Mouse (Mus musculus) thymus, postnatal 36 days (tissue): Measurements from ENCODE around the gene Rcl1.

Source experiments
- DNase-seq, 2 experiments: peaks; one replicate each; pipeline ENCODE4 v3.0.0; 2022; ENCODE audit warnings: mixed read lengths in 2 of 2

Gene Rcl1

GRCm38 (mm10) chr19:29100874-29101542, at the start of gene Rcl1:
Gene Rcl1, plus strand, starts transcription at chr19:29101375.
- peak; percentile 92 to 97 for DNase-seq

GRCm38 (mm10) chr19:29052786-29053185, 48.4 kb upstream of the Rcl1 start:
- DNase-seq = no peak

GRCm38 (mm10) chr19:29054594-29054993, 46.6 kb upstream of the Rcl1 start:
- no peak for DNase-seq

DNA sequence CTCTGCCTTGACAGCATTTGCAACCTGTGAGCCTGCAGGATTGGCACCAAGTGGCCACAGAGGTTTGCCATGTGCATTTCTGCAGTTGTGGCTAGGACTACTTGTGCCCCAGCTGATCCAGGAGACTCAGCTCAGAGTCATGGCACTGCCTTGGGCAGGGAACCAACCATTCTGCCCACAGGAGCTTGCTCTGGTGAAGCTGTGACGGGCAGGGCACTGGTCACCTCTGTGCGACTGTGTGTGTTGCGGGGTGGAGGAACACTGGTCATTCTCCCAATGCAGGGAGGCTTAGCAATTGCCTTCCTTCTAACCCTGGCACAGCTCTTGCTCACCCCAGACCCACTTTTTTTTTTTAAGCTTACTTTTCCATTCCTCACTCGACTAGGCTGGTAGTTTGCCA, 45.7 kb upstream of the Rcl1 start:
- no peak for DNase-seq

DNA sequence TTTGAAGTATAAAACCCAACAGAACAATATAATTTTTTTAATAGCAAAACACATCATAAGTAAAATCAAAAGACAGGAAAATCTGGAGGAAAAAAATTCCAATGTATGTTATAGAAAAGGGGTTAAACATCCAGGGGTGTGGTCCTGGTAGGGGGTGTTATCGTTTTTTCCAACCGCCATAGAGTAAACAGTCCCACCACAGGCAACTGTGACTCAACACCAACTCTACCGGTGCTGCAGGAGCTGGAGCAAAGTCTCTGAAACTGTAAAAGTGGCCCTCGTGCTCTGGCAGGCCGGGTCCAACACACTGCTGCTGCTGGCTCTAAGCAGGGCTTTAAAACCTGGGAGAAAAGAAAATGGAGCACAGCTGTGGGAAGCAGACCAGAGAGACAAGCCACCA, 42.4 kb upstream of the Rcl1 start:
- no peak for DNase-seq

- no peak for DNase-seq
Measured at GRCm38 (mm10) chr19:29059688-29060087, 41.5 kb upstream of the Rcl1 start.

DNA sequence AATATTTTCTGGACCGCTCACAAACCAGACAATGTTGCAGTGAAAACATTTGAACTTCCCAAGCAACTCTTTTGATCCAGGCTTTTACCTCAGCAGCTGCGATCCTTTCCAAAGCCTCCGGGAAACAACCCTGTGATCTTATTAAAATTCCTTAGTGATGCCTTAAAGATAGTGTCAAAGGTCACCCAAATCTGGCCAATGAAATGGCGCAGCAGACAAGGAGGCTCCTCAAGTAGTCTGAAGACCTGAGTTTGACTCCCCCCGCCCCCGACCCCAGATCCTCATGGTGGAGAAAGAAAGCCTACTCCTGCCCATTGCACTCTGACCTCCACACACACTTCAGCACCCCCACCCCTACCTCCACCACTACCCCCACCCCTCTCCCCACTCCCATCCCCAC, 40.9 kb upstream of the Rcl1 start:
- DNase-seq = no peak

DNA sequence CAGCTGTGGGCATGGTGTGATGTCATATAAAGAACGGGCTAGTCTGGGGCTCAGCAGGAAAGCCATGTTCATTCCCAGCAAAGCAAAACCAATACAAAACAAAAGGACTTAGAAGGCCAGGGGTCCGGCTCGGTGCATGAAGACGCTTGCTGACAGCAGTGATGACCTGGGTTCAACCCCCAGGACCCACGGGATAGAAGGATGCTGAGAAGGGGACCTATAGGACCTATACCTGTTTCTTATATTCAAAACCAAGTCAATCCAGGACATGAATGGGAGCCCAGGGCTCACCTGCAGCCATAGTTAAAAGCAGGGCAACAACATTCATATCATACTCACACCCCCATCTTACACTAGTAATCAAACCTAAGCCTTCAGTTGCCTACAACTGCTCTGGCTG, 38.2 kb upstream of the Rcl1 start:
- no peak for DNase-seq

GRCm38 (mm10) chr19:29063577-29064363, 37.4 kb upstream of the Rcl1 start:
- DNase-seq = peak; percentile 90 to 93

DNA sequence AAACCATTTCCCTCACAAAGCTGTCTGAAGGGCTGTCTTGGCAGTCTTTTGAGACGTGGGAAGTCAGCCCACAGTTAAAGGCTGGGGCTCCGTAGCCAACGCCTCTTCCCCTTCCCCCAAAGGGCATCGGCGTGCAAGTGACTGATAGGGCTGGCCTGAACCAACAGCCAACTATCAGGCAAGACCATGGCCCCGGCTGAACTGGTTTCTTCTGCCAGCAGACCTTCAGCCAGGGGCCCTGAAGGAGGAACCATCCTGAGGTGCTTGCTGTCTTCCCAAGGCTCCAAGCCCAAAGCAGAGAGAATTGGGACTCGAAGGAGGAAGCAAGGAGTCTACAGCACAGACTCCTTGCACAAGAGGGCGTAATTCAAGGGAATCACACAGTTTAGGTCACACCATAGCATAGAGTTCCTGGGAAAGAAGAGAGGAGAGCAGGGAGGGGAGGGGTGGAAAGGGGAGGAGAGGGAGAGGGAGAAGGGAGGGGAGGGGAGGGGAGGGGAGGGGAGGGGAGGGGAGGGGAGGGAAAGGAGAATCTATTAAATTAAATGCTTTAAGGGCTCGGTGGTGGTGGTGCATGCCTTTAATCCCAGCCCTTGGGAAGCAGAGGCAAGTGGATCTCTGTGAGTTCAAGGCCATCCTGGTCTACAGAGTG, 36.6 kb upstream of the Rcl1 start:
- peak; percentile 29 to 32 for DNase-seq

- DNase-seq = peak; percentile 68 to 74
Measured at GRCm38 (mm10) chr19:29066981-29067471, 34.1 kb upstream of the Rcl1 start.

DNA sequence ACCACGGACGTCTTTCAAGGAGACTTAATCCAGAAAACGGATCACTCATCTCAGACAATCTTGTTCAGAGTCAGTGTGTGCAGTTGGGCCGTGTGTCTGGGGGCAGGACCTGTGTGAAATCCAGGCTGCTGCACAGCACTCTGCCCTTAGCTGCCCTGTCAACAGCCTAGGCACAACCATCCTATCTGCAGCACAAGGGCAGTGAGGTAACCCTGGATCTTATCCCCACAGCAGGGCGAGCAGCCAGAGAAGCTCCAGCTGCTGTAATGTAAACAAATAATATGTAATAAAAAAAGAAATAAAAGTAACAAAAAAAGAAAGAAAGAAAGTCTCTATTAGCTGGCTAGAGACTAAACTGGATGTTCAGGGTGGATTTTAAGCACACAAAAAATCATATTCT, 32.0 kb upstream of the Rcl1 start:
- DNase-seq = no peak

- no peak for DNase-seq
Measured at GRCm38 (mm10) chr19:29074802-29075201, 26.4 kb upstream of the Rcl1 start.

- no peak for DNase-seq
Measured at GRCm38 (mm10) chr19:29088628-29089027, 12.5 kb upstream of the Rcl1 start.

DNA sequence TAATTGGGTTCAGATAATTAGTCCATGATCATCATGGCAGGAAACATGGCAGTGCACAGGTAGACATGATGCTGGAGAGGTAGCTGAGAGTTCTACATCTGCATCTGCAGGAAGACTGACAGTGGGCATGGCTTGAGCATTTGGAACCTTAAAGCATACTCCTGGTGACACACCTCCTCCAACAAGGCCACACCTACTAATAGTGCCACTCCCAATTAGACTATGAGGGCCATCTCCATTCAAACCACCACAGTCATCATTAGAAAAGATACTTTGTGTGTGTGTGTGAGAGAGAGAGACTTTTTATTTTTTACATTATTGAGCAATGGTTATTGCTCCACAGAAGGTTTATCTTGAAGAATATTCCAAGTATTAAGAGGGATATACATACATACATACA, 9.0 kb upstream of the Rcl1 start:
- DNase-seq = no peak

- DNase-seq = no peak
Measured at GRCm38 (mm10) chr19:29099106-29099505, 2.1 kb upstream of the Rcl1 start.

DNA sequence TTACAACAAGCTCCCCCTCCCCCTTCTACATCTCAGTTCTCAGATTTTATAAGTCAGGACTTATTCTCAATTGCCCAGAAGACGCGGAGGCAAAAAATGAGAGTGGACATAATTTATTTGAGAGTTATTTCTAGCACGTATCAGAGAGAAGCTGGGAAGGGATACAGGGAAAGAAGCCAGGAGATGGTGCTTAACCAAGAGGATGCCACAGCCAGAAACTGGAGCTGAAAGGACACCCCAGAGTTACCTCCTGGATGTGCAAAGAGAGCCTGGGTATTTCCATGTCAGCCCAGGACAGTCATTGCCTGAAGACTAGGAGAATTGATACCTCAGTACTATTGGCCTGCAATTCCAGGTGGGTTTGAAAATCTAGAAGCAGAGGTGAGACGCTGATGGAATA, 1.6 kb upstream of the Rcl1 start:
- DNase-seq = no peak

GRCm38 (mm10) chr19:29100261-29100660, 914 bp upstream of the Rcl1 start:
- no peak for DNase-seq

DNA sequence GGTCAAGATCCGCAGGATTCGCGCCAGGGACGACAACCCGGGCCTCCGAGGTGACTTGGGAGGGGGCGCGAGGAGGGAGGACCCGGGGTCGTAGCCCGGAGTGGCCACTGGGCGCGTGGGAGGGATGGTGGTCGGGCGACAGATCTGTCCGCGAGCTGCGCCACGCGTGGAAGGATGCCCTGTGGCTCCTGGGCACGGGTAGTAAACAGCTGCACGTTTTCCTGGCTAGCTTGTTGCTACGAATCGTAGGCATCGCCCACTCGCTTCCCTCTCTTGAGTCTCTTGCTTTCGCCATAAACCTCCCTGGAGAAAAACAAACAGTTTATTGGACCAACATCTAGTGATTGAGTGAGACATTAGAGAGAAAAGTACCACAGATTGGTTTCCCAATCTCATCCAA, 416 bp downstream of the Rcl1 start:
- no peak for DNase-seq

DNA sequence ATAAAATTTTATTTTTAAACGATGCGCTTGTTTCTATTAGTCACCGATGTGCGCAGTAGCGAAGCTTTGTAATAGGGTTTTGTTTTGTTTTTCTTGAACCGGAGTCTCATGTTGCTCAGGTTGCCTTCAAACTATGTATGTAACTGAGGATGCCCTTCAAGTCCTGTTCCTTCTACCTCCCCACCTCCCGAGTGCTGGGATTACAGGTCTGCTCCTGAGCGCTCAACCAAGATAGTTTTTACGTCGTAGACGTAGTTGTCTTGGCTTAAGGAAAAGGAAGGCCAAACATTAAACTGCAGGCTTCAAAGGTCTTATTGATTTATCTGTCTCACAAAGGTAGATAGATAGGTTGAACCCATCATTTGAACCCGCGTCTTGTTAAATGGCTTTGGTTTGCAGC, 923 bp downstream of the Rcl1 start:
- no peak for DNase-seq

GRCm38 (mm10) chr19:29105816-29106215, 4.6 kb downstream of the Rcl1 start:
- no peak for DNase-seq

GRCm38 (mm10) chr19:29106261-29106660, 5.1 kb downstream of the Rcl1 start:
- DNase-seq = peak; percentile 24 to 45

- no peak for DNase-seq
Measured at GRCm38 (mm10) chr19:29112662-29113061, 11.5 kb downstream of the Rcl1 start.
